Mouse (Mus musculus) spleen, postnatal 4 days (tissue): ENCODE measurements around the gene Rsph3b.
"Not testable (repeated sequence)": the region's sequence is repeated elsewhere in the genome, so short reads cannot be mapped to it uniquely, and the experiment has no call there.

Experiments
- DNase-seq, 2 experiments: peaks; one replicate each; pipeline ENCODE4 v3.0.0; 2022; ENCODE audit warnings: low spot score in 2 of 2

Gene Rsph3b

GRCm38 (mm10) chr17:6958881-6959280 is 10.4 kb upstream of the Rsph3b start:
- DNase-seq, result not testable (repeated sequence)

- DNase-seq, result not testable (repeated sequence)
Observed at GRCm38 (mm10) chr17:6948769-6949228, 317 bp upstream of the Rsph3b start.

- not testable (repeated sequence) for DNase-seq
Observed at GRCm38 (mm10) chr17:6947637-6947983, 872 bp downstream of the Rsph3b start.

GRCm38 (mm10) chr17:6942560-6942959 is 5.9 kb downstream of the Rsph3b start:
- not testable (repeated sequence) for DNase-seq

- DNase-seq, result not testable (repeated sequence)
Observed at GRCm38 (mm10) chr17:6931625-6932024, 16.9 kb downstream of the Rsph3b start.

GRCm38 (mm10) chr17:6920351-6920894 is 28.1 kb downstream of the Rsph3b start:
- not testable (repeated sequence) for DNase-seq

GRCm38 (mm10) chr17:6919388-6919787 is 29.1 kb downstream of the Rsph3b start:
- DNase-seq, result not testable (repeated sequence)

GRCm38 (mm10) chr17:6915282-6915681 is 33.2 kb downstream of the Rsph3b start:
- DNase-seq, result not testable (repeated sequence)

- not testable (repeated sequence) for DNase-seq
Observed at GRCm38 (mm10) chr17:6914066-6914465, 34.4 kb downstream of the Rsph3b start.

- DNase-seq, result not testable (repeated sequence)
Observed at GRCm38 (mm10) chr17:6900361-6900760, 48.1 kb downstream of the Rsph3b start.

- DNase-seq, result not testable (repeated sequence)
Observed at GRCm38 (mm10) chr17:6897996-6898562, 50.4 kb downstream of the Rsph3b start.

- DNase-seq, result no peak
Observed at GRCm38 (mm10) chr17:6896756-6897155, 51.7 kb downstream of the Rsph3b start.

- DNase-seq, result no peak
Observed at GRCm38 (mm10) chr17:6893332-6893731, 55.1 kb downstream of the Rsph3b start.

GRCm38 (mm10) chr17:6891966-6892934 is 56.2 kb downstream of the Rsph3b start:
- peak in 1 of 2 experiments; percentile 28 for DNase-seq

GRCm38 (mm10) chr17:6886445-6886844 is 62.0 kb downstream of the Rsph3b start:
- DNase-seq, result no peak

- peak in 1 of 2 experiments; percentile 32 for DNase-seq
Observed at GRCm38 (mm10) chr17:6884531-6884930, 64.0 kb downstream of the Rsph3b start.

- peak; percentile 3 to 34 for DNase-seq
Observed at GRCm38 (mm10) chr17:6881306-6881705, 67.2 kb downstream of the Rsph3b start.

GRCm38 (mm10) chr17:6871421-6871820 is 77.1 kb downstream of the Rsph3b start:
- peak; percentile 5 to 40 for DNase-seq

- peak; percentile 9 to 46 for DNase-seq
Observed at GRCm38 (mm10) chr17:6868810-6869209, 79.7 kb downstream of the Rsph3b start.

GRCm38 (mm10) chr17:6867740-6868139 is 80.7 kb downstream of the Rsph3b start:
- peak; percentile 9 to 51 for DNase-seq

GRCm38 (mm10) chr17:6866576-6866975 is 81.9 kb downstream of the Rsph3b start:
- no peak for DNase-seq

- DNase-seq, result peak in 1 of 2 experiments; percentile 44
Observed at GRCm38 (mm10) chr17:6865580-6865979, 82.9 kb downstream of the Rsph3b start.
